Mouse (Mus musculus) neural tube, embryonic 12.5 days (tissue): ENCODE results near the gene Vtcn1. TPM values are rescaled to one million over a fixed set of nuclear protein-coding genes. Genes with fewer than 3 reads are reported as not detected.

Source experiments
- ATAC-seq: fragments of 200-750 bp; cut with Nextera tagmentation; 2 replicates; pipeline ENCODE4 v1.8.0; 2017; ENCODE audit warnings: low read depth, mild to moderate bottlenecking, moderate TSS enrichment, moderate library complexity; ENCODE audit not compliant: low FRiP score
- H3K27ac ChIP-seq: fragments of 300-500 bp; sonication (generic); 2 replicates; pipeline ENCODE4 v1.5.1; 2016
- H3K27me3 ChIP-seq: fragments of 300-500 bp; sonication (generic); replicated peaks from 2 replicates; pipeline ENCODE4 v1.6.1; 2016; ENCODE audit warnings: mild to moderate bottlenecking
- H3K36me3 ChIP-seq: fragments of 300-500 bp; sonication (generic); 2 replicates; pipeline ENCODE4 v1.6.1; 2016; ENCODE audit warnings: mild to moderate bottlenecking
- H3K4me1 ChIP-seq: fragments of 300-500 bp; sonication (generic); 2 replicates; pipeline ENCODE4 v1.6.1; 2016
- H3K4me2 ChIP-seq: fragments of 300-500 bp; sonication (generic); replicated peaks from 2 replicates; pipeline ENCODE4 v1.6.1; 2016; ENCODE audit warnings: mild to moderate bottlenecking
- H3K4me3 ChIP-seq: fragments of 300-500 bp; sonication (generic); 2 replicates; pipeline ENCODE4 v1.5.1; 2016
- H3K9ac ChIP-seq: fragments of 300-500 bp; sonication (generic); 2 replicates; pipeline ENCODE4 v1.6.1; 2016; ENCODE audit warnings: mild to moderate bottlenecking
- H3K9me3 ChIP-seq: fragments of 300-500 bp; sonication (generic); 2 replicates; pipeline ENCODE4 v1.6.1; 2016; ENCODE audit warnings: mild to moderate bottlenecking
- WGBS: fragments of 180-500 bp; shearing (Covaris S2); methylation state at CpG from one replicate; pipeline ENCODE4 v1.1.7; 2016; 5-methylcytosine and 5-hydroxymethylcytosine counted together
- polyA plus RNA-seq: library from polyadenylated mRNA; unstranded; fragments of >200 nt; fragmentation: Nextera tagmentation; extraction: Ambion mirVana; gene quantifications from 2 replicates; pipeline ENCODE4 v1.2.1, GENCODE M21; 2016

Gene Vtcn1
- polyA plus RNA-seq, 1 experiment from 2014 or later: not detected

GRCm38 (mm10) chr3:100861307-100862303 lies 36.3 kb downstream of the Vtcn1 start:
- Histone ChIP-seq H3K4me1 (no peaks in the 10 kb centered on the region), H3K4me3 (no peak overlapping the region), H3K27ac (no peak overlapping the region), H3K9ac (no peak overlapping the region), H3K27me3 (no peaks in the 10 kb centered on the region), H3K4me2 (no peak overlapping the region), H3K9me3 (no peaks in the 10 kb centered on the region), H3K36me3 (no peaks in the 10 kb centered on the region)
- ATAC-seq: no peak
- 76% methylated on average over 23 of the region's 23 CpGs for WGBS

DNA sequence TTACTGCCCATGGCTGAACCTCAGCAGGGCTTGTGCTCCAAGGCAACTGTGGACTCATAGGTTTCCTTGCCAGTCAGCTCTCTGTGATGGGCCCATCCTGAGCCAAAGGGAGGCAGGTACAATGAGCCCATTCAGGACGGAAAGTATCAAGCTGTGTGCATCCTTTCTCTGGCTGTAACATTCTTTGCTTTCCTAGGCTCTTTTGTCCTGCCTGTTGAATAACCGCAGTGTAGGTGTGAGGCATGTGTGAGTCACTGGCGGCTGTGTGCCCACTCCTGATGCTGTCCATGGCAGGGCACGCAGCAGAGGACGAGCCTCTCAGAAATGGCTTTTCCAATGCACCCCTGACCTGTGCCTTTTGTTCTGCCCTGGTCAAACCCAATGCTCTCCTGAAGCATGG lies 41.7 kb downstream of the Vtcn1 start:
- no peak overlapping the region for H3K9ac ChIP-seq
- H3K4me1 ChIP-seq: no peaks in the 10 kb centered on the region
- H3K27ac ChIP-seq: no peak overlapping the region
- no peaks in the 10 kb centered on the region for H3K36me3 ChIP-seq
- ATAC-seq: no peak
- H3K4me3 ChIP-seq: no peak overlapping the region
- H3K9me3 ChIP-seq: no peaks in the 10 kb centered on the region
- 42% methylated on average over 5 of the region's 5 CpGs for WGBS
- H3K4me2 ChIP-seq: no peak overlapping the region
- no peaks in the 10 kb centered on the region for H3K27me3 ChIP-seq

GRCm38 (mm10) chr3:100877057-100877456 lies 51.8 kb downstream of the Vtcn1 start:
- no peak overlapping the region for H3K4me2 ChIP-seq
- no peak overlapping the region for H3K27ac ChIP-seq
- ATAC-seq: no peak
- no peaks in the 10 kb centered on the region for H3K4me1 ChIP-seq
- WGBS: 95% methylated on average over 4 of the region's 4 CpGs
- no peaks in the 10 kb centered on the region for H3K36me3 ChIP-seq
- H3K9ac ChIP-seq: no peak overlapping the region
- no peaks in the 10 kb centered on the region for H3K27me3 ChIP-seq
- H3K4me3 ChIP-seq: no peak overlapping the region
- no peaks in the 10 kb centered on the region for H3K9me3 ChIP-seq

DNA sequence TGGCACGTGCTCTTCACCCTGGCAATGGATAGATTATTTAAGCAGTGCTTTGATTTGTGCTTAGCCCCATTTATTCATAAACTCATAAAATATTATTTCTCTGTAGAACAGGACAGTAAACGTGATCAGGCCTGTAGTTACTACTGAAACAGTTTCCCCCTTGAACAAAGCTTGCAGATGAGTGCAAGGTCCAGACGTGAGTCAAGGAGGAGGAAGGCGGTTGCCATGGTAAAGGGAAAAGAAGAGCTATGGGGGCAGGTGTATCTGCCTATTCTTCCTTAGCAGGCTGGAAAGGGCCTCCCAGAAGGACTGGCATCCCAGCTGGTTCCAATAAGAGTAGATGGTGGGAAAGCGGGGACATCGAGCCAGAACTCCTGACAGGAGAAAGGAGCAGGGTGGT lies 56.1 kb downstream of the Vtcn1 start:
- H3K9me3 ChIP-seq: no peaks in the 10 kb centered on the region
- no peak overlapping the region for H3K27ac ChIP-seq
- H3K4me3 ChIP-seq: no peak overlapping the region
- WGBS: 79% methylated on average over 6 of the region's 6 CpGs
- no peaks in the 10 kb centered on the region for H3K36me3 ChIP-seq
- ATAC-seq: no peak
- no peak overlapping the region for H3K4me2 ChIP-seq
- no peaks in the 10 kb centered on the region for H3K27me3 ChIP-seq
- H3K4me1 ChIP-seq: no peaks in the 10 kb centered on the region
- H3K9ac ChIP-seq: no peak overlapping the region

- 92% methylated on average over 9 of the region's 9 CpGs for WGBS
- 0 out of 2 replicates have a peak, but pooled peaks cover 4% of the 10 kb centered on the region for H3K9me3 ChIP-seq
- H3K36me3 ChIP-seq: no peaks in the 10 kb centered on the region
- H3K4me1 ChIP-seq: no peaks in the 10 kb centered on the region
- no peak overlapping the region for H3K9ac ChIP-seq
- no peak overlapping the region for H3K4me3 ChIP-seq
- H3K4me2 ChIP-seq: no peak overlapping the region
- H3K27me3 ChIP-seq: no peaks in the 10 kb centered on the region
- ATAC-seq: no peak
- H3K27ac ChIP-seq: no peak overlapping the region
Measured at GRCm38 (mm10) chr3:100881843-100882634, 56.8 kb downstream of the Vtcn1 start.

DNA sequence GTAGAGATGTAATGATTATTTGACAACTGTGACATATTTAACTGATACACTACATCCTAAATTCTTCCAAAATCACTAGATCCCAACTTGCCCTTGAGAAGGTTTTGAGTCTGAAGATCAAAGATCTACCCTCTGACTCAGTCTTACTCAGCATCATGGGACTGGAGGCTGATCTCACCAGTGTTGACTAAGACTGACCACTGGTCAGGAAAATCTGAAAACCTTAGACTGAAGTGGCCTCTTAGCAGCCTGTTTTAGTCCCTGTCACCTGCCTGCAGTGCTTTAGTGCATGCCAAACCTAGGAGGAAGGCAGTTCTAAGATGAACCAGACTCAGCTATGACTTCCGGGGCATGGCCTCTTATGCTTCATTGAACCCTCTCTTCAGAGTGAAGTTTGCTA lies 64.0 kb downstream of the Vtcn1 start:
- no peak for ATAC-seq

GRCm38 (mm10) chr3:100890406-100890805 lies 65.1 kb downstream of the Vtcn1 start:
- 91% methylated on average over 3 of the region's 3 CpGs for WGBS
- Histone ChIP-seq H3K9ac (no peak overlapping the region), H3K9me3 (0 out of 2 replicates have a peak, but pooled peaks cover 4% of the 10 kb centered on the region), H3K36me3 (no peaks in the 10 kb centered on the region), H3K4me1 (no peaks in the 10 kb centered on the region), H3K4me3 (no peak overlapping the region), H3K4me2 (no peak overlapping the region), H3K27ac (no peak overlapping the region), H3K27me3 (no peaks in the 10 kb centered on the region)
- ATAC-seq: no peak

More for the DNA sequence above, 64.0 kb downstream of the Vtcn1 start:
- Histone ChIP-seq H3K27ac (no peak overlapping the region), H3K4me2 (no peak overlapping the region), H3K36me3 (no peaks in the 10 kb centered on the region), H3K4me3 (no peak overlapping the region), H3K9ac (no peak overlapping the region), H3K4me1 (no peaks in the 10 kb centered on the region), H3K9me3 (0 out of 2 replicates have a peak, but pooled peaks cover 4% of the 10 kb centered on the region), H3K27me3 (no peaks in the 10 kb centered on the region)
- WGBS: 86% methylated on average over 1 of the region's 1 CpGs

- H3K4me3 ChIP-seq: no peak overlapping the region
- 59% methylated on average over 11 of the region's 11 CpGs for WGBS
- no peaks in the 10 kb centered on the region for H3K4me1 ChIP-seq
- ATAC-seq: no peak
- no peak overlapping the region for H3K27ac ChIP-seq
- no peaks in the 10 kb centered on the region for H3K36me3 ChIP-seq
- no peaks in the 10 kb centered on the region for H3K27me3 ChIP-seq
- no peak overlapping the region for H3K4me2 ChIP-seq
- H3K9ac ChIP-seq: no peak overlapping the region
- H3K9me3 ChIP-seq: no peaks in the 10 kb centered on the region
Measured at GRCm38 (mm10) chr3:100892383-100893335, 67.4 kb downstream of the Vtcn1 start.

- no peaks in the 10 kb centered on the region for H3K27me3 ChIP-seq
- no peaks in the 10 kb centered on the region for H3K36me3 ChIP-seq
- no peak for ATAC-seq
- no peak overlapping the region for H3K4me2 ChIP-seq
- H3K27ac ChIP-seq: no peak overlapping the region
- no peak overlapping the region for H3K4me3 ChIP-seq
- WGBS: 86% methylated on average over 6 of the region's 6 CpGs
- H3K4me1 ChIP-seq: no peaks in the 10 kb centered on the region
- H3K9me3 ChIP-seq: no peaks in the 10 kb centered on the region
- no peak overlapping the region for H3K9ac ChIP-seq
Measured at GRCm38 (mm10) chr3:100895500-100895899, 70.2 kb downstream of the Vtcn1 start.

DNA sequence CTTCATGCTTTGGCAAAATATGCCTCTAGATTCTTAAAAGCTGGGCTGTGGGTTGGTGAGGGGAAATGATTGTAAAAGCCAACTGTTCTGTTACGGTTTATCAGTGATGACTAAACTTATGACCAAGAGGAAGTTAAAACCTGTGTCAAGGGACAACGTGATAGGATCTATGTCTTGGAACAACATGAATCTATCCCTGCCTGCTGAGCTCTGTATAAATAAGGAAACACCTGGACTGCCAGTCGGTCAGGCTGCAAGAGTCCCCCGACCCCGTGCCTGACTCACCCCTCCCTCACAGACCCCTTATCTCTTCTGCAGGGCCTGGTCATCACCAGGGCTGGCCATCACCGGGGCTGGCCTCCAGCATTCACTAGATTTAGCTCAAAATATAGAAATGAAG lies 80.9 kb downstream of the Vtcn1 start:
- H3K36me3 ChIP-seq: no peaks in the 10 kb centered on the region
- no peak for ATAC-seq
- no peak overlapping the region for H3K4me2 ChIP-seq
- no peak overlapping the region for H3K4me3 ChIP-seq
- no peak overlapping the region for H3K9ac ChIP-seq
- H3K27me3 ChIP-seq: no peaks in the 10 kb centered on the region
- no peaks in the 10 kb centered on the region for H3K9me3 ChIP-seq
- H3K27ac ChIP-seq: no peak overlapping the region
- no peaks in the 10 kb centered on the region for H3K4me1 ChIP-seq
- WGBS: 73% methylated on average over 6 of the region's 6 CpGs

- no peak for ATAC-seq
- no peak overlapping the region for H3K27ac ChIP-seq
- H3K9ac ChIP-seq: no peak overlapping the region
- H3K4me1 ChIP-seq: no peaks in the 10 kb centered on the region
- H3K4me3 ChIP-seq: no peak overlapping the region
- H3K9me3 ChIP-seq: no peaks in the 10 kb centered on the region
- no peak overlapping the region for H3K4me2 ChIP-seq
- H3K36me3 ChIP-seq: no peaks in the 10 kb centered on the region
- H3K27me3 ChIP-seq: no peaks in the 10 kb centered on the region
- 33% methylated on average over 3 of the region's 3 CpGs for WGBS
Measured at GRCm38 (mm10) chr3:100906916-100907315, 81.7 kb downstream of the Vtcn1 start.
